Mouse (Mus musculus) G1E (cell line): Measurements from ENCODE around the gene Crybb3.

Source experiments
- CTCF ChIP-seq: IDR thresholded peaks from 2 replicates; pipeline ENCODE4 v1.5.1; 2012; ENCODE audit warnings: low read depth, low read length, inconsistent platforms, mixed read lengths
- GATA1 ChIP-seq: IDR thresholded peaks from 2 replicates; pipeline ENCODE4 v1.6.1; 2012; ENCODE audit warnings: borderline replicate concordance, low read length, inconsistent platforms, mixed read lengths

GRCm38 (mm10) chr5:113106594-113106993, 25.2 kb upstream of the Crybb3 start:
- no peak for TF ChIP-seq CTCF
- no peak for TF ChIP-seq GATA1
